Mouse (Mus musculus) erythroid progenitor cell, adult 5-6 weeks (primary cell): ENCODE results near the gene Sgsm3. TPM values are rescaled to one million over a fixed set of nuclear protein-coding genes. Genes with fewer than 3 reads are reported as not detected.
A peak's percentile ranks its signal among the peaks of the same experiment; 100 is the strongest.

ENCODE experiments used
- ATAC-seq: replicated peaks from 2 replicates; pipeline ENCODE4 v1.8.0; 2016; ENCODE audit warnings: moderate number of reproducible peaks, mild to moderate bottlenecking, moderate TSS enrichment, inconsistent platforms; ENCODE audit not compliant: poor library complexity, low FRiP score, severe bottlenecking
- total RNA-seq, 2 experiments: library from RNA; stranded (forward) in 1 of 2; stranded (reverse) in 1 of 2; fragments of 150-400 nt in 1 of 2; fragments of 186-747, 209-891 nt in 1 of 2; gene quantifications; 2 replicates each; pipeline versions ENCODE4 v1.2.3 to v1.2.4; 2015 to 2017; ENCODE audit warnings: low replicate concordance in 2 of 2

Gene Sgsm3
- total RNA-seq, 2 experiments from 2014 or later: 16.1 TPM; not detected in 1

GRCm38 (mm10) chr15:80975666-80976065 lies 1.9 kb upstream of the Sgsm3 start:
- no peak for ATAC-seq

GRCm38 (mm10) chr15:80979611-80980010 lies 2.0 kb downstream of the Sgsm3 start:
- ATAC-seq: no peak

GRCm38 (mm10) chr15:80981176-80981575 lies 3.6 kb downstream of the Sgsm3 start:
- no peak for ATAC-seq

GRCm38 (mm10) chr15:80983264-80983663 lies 5.7 kb downstream of the Sgsm3 start:
- ATAC-seq: no peak

GRCm38 (mm10) chr15:80988331-80988730 lies 10.8 kb downstream of the Sgsm3 start:
- peak; percentile 54; the same call in 1 of the 2 replicates for ATAC-seq

- ATAC-seq: no peak
Observed at GRCm38 (mm10) chr15:80989712-80990111, 12.1 kb downstream of the Sgsm3 start.

GRCm38 (mm10) chr15:80994959-80995358 lies 17.4 kb downstream of the Sgsm3 start:
- no peak for ATAC-seq

- ATAC-seq: no peak
Observed at GRCm38 (mm10) chr15:80996090-80996835, 18.7 kb downstream of the Sgsm3 start.

- no peak for ATAC-seq
Observed at GRCm38 (mm10) chr15:80997077-80997476, 19.5 kb downstream of the Sgsm3 start.

GRCm38 (mm10) chr15:81000419-81001138 lies 23.0 kb downstream of the Sgsm3 start:
- ATAC-seq: 0 out of 2 replicates have a peak, but pooled peaks have one; percentile 12

- ATAC-seq: no peak
Observed at GRCm38 (mm10) chr15:81006127-81006735, 28.7 kb downstream of the Sgsm3 start.

GRCm38 (mm10) chr15:81007339-81007738 lies 29.8 kb downstream of the Sgsm3 start:
- no peak for ATAC-seq

GRCm38 (mm10) chr15:81007905-81008304 lies 30.3 kb downstream of the Sgsm3 start:
- no peak for ATAC-seq

GRCm38 (mm10) chr15:81008689-81009123 lies 31.1 kb downstream of the Sgsm3 start:
- no peak for ATAC-seq

- no peak for ATAC-seq
Observed at GRCm38 (mm10) chr15:81010114-81010513, 32.5 kb downstream of the Sgsm3 start.

- ATAC-seq: no peak
Observed at GRCm38 (mm10) chr15:81011523-81011922, 34.0 kb downstream of the Sgsm3 start.

GRCm38 (mm10) chr15:81012359-81012758 lies 34.8 kb downstream of the Sgsm3 start:
- ATAC-seq: no peak

- ATAC-seq: no peak
Observed at GRCm38 (mm10) chr15:81013186-81013585, 35.6 kb downstream of the Sgsm3 start.

GRCm38 (mm10) chr15:81015068-81015744 lies 37.6 kb downstream of the Sgsm3 start:
- no peak for ATAC-seq

- ATAC-seq: no peak
Observed at GRCm38 (mm10) chr15:81016488-81016887, 38.9 kb downstream of the Sgsm3 start.
